Mouse (Mus musculus) hindlimb bud, embryonic 11.5 days (tissue): ENCODE results near the gene Dusp6.

ENCODE experiments used
- DNase-seq: peaks from one replicate; pipeline ENCODE4 v3.0.0-alpha.2; 2012; ENCODE audit warnings: low read depth, low spot score; ENCODE audit errors: extremely low spot score

Dusp6 gene

DNA sequence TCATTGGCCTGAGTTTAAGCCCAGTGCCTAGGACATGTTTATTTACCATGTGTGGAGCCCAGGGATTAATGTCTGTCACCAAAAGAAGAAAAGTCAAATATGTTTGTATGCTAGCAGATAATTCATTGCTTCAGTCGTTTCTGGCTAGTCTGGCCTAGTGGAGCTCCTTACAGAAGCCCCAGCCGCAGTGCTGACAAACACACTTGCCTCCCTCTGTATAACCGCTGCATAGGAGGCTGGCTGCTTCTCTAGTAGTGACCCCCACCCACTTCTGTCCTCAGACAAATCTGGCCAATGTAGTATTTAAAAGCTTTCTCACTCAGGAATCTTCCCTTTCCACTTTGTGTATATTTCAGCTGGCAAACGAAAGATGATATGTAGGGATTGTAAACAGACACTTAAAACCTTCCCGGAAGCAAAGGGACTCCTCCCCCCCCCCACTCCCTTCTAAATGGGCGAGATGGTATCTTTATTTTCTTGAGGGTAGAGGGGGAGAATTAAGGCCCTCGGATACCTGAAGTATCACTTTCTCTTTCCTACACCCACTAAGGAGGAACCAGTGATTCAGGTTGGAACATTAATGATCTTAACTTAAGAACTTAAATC lies 18.3 kb upstream of the Dusp6 start:
- DNase-seq: no peak

DNA sequence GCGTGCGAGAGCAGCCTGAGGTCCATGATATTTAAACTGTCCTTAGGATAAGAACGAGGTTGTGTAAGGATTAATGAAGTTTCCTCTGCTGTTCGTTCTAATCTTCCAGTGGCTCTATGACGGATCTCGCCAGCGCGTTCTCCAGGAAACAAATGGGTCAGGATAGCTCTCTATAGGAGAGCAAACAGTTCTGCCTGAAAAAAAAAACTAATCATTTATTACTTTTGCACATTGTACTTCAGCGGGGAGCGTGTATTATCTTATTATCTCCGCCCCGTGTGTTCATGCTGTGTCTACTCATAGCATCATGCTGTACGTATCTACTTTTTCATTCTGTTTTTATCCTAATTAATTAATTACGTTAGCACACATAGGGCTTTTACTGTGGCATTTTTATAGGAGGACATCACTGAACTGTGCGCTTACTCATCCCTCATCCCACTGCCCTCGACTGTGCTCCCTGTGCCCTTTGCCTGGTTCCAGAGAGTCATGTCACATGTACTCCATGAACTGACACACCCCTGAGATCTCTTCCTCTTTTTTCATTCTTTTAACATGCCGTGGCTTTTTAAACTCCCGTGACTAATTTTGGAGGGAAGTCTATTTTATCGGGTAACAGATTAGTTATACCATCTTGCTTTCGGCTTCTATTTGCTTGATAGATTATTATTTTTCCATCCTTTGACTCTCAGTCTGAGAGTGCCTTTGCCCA lies 16.1 kb upstream of the Dusp6 start:
- no peak for DNase-seq

DNA sequence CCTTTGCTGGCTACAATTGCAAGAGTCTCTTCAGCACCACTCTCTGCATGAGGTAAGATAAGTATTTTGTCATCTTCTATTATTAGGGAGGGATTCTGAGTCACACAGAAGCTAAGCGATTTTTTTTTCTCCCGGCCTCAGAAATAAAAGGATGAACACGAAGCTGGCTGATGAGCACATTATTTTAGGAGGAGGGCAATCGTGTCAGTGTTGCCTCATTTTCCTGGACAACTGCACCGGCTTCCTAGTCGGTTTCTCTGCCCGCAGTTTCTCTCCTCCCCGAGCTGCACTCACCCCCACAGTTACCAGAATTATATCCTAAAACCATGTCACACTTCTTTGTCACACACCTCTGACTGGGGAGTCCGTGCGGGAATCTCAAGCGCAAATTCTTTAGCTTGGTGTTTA lies 12.2 kb upstream of the Dusp6 start:
- no peak for DNase-seq

DNA sequence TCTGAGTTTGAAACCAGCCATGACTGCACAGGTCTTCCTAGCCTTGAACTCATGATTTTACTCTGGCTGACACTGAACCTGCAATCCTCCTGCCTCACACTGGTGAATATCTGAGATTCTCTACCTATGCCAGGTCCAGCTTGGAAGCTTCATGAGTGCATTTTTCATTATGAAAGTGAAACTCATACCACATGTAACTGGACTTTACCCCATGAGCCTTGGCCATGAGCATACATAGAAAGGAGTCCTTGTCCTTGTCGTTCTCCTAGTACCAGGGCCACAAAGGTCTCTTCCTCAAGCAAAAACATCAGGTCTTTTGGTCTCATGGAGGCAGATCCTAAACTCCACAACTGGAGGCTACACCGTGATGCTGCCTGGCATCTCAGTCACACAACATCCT lies 9.6 kb upstream of the Dusp6 start:
- DNase-seq: no peak

DNA sequence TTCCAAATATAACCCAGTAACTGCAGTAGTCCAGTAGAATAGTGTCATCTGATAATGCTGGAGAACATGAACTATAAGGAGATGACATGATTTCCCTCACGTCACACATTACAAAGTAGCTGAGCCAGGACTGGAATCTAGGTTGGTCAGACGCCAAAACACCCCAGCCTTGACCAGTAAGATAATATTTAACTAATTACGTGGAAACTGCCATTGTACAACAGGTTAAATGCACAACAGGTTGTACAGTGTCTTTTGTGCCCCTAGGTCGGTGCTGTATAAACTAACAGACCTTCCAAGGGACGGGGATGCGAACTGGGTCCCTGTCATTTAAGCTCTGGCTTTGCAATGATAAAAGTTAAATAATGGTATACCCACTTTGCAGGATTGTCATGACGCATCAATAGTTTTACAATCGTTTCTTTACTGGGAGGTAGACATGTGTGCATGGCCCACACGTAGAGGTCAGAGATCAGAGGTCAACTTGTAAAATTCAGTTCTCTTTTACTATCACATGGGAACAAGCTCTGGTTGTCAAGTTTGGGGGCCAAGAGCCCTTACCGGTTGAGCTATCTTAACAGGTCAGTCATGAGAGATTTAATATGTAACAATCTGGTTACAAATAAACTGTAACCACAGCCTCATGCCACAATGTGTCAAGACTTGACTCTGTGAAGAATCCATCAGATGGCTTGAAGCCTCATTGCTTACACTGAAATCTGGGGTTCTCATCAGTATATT lies 7.0 kb upstream of the Dusp6 start:
- DNase-seq: no peak

DNA sequence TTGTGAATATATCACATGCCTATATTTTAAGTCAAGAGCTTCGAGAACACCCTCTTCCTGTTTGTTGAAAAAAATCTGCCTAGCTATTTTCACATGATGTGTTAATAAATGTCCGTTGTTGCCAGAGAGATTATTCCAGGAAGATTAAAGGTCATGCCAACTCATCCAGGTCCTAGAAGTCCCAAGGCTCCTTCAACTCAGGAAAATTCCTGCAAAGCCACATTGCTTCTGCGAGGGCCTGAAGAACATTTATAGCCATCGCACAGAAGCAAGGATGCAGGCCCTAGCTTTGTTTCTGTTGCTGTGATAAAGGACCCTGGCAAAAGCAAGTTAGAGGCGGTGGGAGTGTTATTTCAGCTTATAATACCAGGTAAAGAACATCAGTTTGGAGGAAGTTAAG lies 5.5 kb upstream of the Dusp6 start:
- no peak for DNase-seq

DNA sequence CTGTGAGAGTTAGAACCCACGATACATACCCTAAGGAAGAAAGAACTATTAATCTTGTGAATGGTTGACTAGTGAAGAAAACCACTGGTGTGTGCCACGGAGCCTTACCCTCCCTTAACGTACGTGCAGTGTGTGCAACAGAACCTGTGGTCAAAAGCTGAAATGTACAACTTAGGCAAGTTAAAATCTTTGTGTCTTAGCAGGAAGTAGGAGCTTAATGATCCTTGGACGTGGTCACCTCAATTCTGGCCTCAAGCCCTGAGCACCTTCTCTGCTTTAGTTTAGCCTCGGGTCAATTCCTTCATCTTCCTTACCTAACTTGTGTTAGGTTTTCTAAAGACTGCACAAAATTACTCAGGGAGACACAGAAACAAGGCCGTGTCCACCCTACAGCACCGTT lies 3.2 kb upstream of the Dusp6 start:
- DNase-seq: no peak

DNA sequence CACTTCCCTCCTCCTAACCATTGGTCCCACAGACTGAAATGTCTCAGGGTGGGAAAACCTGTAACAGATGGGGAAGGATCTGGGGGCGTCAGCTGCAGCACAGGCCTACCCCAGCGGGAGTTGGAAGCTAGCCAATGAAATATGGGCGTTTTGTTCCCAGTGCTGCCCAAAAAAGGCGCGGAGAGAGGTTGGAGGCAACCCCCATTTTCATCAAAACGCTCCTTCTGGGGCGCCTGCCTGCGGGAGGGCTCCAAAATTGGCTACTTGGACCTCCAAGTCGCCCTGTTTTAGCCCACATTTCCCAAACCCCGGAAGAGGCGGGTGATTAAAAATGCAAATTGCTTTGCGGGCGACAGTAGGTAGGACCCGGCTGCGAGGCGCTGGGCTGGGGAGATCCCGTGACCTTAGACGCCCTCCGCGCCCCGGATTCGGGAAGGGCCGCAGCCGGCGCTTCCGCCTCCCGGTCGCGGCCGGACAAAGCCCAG lies 1.8 kb upstream of the Dusp6 start:
- DNase-seq: no peak

DNA sequence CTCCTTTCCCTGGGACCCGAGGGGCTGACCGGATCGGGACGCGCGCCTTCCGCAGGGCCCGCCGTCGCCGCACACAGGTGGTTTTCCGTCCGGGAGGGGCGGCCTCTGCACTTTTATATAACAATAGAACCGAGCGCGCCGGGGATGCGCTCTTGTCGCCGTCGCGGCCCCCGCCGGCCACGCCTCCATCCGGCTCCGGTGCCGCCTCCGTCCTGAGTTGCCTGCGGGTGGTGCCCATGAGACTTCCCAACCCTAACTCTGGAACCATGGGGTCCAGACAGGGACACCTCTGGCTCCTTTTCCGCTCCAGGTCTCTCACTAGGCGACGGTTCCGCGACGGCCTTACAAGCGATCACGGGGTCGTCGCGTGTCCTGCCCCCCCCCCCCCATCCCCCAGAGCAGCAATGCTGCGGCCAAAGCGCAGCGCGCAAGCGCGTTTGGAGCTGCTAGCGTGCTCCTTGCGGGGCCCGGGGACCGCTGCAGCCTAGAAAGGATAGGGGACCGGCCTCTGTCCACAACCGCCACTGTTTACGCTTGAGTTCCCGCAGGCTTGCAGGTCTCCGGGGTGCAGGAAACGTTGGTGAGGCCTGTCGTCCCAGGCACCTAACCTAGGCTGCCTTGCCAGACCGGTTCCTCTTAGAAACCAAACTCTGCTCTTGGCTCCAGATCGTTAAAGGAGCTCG lies 1.3 kb upstream of the Dusp6 start:
- no peak for DNase-seq

DNA sequence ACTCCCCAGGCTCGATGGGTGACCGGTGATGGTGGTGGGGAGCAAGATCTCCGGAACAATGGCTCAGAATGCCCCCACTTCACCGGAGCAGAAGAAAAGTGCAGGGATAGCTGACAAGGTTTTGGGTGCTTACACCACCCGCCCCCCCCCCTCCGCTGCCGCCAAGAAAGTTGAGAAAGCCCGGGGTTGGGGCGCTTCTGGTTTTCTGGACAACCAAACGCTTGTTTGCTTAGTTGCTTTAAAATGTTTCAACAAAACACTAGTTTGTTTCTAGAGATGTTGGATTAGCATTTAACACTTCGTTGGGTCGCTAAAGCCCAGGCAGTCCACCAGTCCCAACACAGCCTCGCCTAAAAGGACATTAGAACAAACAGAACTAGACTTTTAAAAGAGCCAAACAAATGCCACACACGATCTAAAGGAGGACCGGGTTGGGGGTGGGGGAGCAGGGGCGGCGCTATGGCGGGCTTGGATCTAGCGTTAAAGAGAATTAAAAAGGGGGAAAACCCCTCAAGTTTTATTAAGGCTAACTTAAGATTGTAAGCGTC lies 638 bp upstream of the Dusp6 start:
- DNase-seq: no peak

DNA sequence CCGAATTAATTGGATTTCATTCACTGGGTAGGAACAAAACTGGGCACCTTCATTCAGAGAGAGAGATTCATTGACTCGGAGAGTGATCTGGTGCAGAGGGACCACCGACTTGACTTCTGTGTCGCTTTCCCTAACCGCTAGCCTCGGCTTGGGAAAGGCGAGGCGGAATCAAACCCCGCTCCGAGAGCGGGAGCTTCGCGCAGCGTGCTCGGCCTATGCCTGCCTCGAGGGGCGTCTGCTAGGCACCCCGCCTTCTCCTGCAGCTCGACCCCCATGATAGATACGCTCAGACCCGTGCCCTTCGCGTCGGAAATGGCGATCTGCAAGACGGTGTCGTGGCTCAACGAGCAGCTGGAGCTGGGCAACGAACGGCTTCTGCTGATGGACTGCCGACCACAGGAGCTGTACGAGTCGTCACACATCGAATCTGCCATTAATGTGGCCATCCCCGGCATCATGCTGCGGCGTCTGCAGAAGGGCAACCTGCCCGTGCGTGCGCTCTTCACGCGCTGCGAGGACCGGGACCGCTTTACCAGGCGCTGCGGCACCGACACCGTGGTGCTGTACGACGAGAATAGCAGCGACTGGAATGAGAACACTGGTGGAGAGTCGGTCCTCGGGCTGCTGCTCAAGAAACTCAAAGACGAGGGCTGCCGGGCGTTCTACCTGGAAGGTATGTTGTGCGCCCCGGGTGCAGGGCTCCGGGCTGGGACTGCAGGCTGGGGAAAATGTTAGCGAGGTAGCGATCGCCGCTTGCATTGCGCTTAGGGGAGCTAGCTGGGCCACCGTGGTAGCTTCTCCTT lies 589 bp downstream of the Dusp6 start:
- DNase-seq: no peak

DNA sequence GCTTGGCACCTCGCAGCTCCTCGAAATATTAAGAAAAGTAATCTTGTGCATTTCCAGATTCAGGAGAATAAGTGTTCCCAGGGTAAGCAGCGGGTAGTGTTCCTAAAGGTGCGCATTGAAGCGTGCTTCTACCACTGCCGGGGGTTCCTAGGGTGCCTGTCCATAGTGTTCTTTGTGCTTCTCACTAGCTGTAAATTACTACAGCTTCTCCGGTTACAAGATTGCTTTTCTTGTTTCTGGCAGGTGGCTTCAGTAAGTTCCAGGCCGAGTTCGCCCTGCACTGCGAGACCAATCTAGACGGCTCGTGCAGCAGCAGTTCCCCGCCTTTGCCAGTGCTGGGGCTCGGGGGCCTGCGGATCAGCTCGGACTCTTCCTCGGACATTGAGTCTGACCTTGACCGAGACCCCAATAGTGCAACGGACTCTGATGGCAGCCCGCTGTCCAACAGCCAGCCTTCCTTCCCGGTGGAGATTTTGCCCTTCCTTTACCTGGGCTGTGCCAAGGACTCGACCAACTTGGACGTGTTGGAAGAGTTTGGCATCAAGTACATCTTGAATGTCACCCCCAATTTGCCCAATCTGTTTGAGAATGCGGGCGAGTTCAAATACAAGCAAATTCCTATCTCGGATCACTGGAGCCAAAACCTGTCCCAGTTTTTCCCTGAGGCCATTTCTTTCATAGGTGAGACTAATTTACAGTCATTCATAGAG lies 1.4 kb downstream of the Dusp6 start:
- DNase-seq: no peak

DNA sequence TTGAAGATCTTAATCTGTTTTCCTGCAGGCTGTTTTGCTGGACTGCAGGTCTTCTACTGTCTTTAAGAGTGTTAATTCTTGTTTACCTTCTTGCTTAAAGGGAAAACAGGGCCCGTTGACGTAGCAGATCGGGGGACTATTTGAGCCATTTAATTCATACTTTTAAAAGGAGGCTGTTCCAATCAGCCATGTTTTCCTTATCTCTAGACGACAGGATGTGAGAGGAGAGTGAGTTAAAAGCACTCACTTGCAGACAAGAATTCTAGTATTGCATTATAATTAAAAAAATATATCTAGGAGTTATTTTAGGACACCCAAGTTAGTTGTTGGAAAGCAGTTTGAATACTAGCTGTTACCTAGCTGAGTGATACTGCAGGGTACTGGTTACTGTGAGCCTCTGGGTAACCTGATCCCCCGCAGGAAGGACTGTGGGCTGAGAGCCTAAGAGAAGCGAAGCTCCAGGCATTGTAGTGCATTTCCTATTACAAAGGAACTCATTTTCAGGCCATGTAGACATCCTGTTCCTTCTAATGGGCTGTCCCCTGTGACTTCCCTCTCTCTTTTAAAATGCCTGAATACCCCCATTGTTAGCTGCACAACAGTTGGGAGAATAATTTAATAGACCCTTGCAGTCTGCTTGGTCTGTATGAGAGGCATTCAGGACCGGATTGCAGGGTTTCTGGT lies 2.1 kb downstream of the Dusp6 start:
- no peak for DNase-seq

DNA sequence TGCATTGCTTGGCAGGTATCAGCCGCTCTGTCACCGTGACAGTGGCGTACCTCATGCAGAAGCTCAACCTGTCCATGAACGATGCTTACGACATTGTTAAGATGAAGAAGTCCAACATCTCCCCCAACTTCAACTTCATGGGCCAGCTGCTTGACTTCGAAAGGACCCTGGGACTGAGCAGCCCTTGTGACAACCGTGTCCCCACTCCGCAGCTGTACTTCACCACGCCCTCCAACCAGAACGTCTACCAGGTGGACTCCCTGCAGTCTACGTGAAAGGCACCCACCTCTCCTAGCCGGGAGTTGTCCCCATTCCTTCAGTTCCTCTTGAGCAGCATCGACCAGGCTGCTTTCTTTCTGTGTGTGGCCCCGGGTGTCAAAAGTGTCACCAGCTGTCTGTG lies 3.0 kb downstream of the Dusp6 start:
- no peak for DNase-seq

DNA sequence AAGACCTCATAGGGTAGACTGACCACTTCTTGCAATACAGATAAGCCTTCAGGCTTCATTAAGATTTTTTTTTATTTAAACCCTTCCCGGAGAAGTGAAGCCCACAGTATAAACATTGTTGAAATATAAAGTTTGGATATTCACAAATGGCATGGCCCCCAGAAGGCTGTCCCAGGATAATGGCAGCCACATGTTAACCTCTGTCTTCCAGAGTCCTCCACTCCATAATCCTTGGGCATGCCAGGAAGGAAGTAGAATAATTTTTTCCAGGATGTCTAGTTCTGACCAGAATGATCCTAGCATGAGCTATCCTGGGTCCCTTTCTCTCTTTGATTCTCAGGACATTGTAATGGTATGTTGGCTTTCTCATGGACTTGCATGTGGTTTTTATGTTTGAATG lies 4.6 kb downstream of the Dusp6 start:
- DNase-seq: no peak

DNA sequence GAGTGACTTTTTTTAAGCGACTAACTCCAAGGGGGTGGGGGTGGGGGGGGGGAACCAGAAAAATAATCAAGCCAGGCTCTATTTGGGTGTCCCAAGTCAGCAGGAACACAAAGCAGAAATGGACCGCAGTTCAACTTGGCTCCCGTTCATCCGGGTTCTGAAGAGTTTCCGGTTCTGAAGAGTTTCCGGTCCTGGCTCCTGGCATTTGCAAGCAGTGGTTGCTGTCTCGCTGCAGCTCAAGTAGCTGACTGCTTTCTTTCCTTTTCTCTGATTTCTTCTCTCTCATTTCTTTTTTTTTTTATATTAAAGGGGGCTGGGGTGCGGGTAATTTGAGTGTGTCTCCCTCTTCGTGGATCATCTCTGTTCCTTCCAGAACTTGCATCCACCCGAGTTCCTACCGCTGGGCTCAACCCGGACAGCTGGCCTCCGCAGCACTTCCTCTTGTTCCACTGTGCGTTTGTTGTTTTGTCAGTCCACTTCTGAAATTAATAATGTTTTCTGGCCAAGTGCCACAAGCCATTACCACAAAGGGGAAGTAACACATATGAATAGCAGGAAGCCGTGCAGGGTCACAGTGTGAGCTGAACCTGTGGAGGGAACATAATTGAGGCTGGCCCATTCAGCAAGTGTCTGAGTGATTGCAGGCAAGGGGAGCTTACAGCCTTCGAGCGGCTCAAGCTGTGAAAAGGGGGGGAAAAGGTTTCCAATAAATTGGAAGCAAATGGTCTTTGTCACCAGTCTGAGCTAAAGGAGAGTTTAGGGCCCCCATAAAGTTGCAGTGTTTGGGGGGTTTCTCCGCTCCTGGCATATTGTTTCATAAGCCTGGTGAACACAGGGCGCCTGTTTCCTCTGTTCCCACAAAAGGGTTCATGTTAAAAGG lies 5.6 kb downstream of the Dusp6 start:
- DNase-seq: peak; percentile 89

DNA sequence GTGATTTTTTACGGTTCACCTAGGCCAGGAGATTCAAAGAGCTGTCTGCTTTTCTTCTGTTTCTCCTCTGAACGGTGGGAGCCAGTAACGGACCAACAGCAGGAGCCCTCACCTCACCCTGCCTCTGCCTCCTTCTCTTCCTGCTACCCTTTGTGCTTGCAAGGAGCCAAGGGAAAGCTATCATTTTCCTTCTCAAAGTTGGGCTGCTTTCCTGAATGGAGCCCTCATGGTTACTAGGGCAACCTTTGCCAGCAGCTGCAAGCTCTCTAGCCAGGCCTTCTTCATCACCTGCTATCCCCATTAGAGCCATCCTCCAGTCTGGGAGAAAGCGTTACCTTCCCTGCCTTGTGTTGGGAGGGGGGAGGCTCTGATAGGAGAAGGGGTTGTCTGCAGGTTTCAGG lies 6.3 kb downstream of the Dusp6 start:
- DNase-seq: no peak

DNA sequence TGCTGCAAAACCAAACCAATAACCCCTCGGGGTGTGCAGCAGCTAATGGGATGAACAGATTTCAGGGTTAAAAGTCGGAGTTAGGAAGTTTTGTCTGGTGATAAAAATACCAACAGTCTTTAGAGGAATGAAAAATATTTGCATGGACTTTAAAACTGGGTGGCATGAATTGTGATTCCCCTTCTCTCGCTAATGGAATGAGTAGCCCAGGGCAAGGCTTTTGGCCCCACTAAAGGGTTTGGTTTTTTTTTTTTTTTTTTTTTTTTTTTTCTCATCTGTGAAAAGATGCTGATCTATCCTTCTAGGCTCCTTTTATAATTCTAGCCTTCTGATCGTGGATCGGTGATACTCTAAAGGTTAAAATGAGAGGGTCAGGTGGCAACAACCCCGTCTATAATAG lies 6.7 kb downstream of the Dusp6 start:
- no peak for DNase-seq
